Mouse (Mus musculus) forebrain, embryonic 10.5 days (tissue): ENCODE results near the gene Cby1. TPM values are rescaled to one million over a fixed set of nuclear protein-coding genes. Genes with fewer than 3 reads are reported as not detected.

Source experiments
- DNase-seq: peaks from one replicate; pipeline ENCODE4 v3.0.0-alpha.2; 2017; ENCODE audit warnings: low spot score; ENCODE audit errors: extremely low spot score
- H3K27ac ChIP-seq: fragments of 300-500 bp; sonication (generic); 2 replicates; pipeline ENCODE4 v1.5.1; 2016; ENCODE audit warnings: mild to moderate bottlenecking
- H3K27me3 ChIP-seq: fragments of 300-500 bp; sonication (generic); 2 replicates; pipeline ENCODE4 v1.6.1; 2016; ENCODE audit warnings: mild to moderate bottlenecking; ENCODE audit not compliant: poor library complexity, severe bottlenecking
- H3K36me3 ChIP-seq: fragments of 300-500 bp; sonication (generic); replicated peaks from 2 replicates; pipeline ENCODE4 v1.6.1; 2016; ENCODE audit warnings: mild to moderate bottlenecking, moderate library complexity
- H3K4me1 ChIP-seq: fragments of 300-500 bp; sonication (generic); 2 replicates; pipeline ENCODE4 v1.6.1; 2016
- H3K4me3 ChIP-seq: fragments of 300-500 bp; sonication (generic); 2 replicates; pipeline ENCODE4 v1.5.1; 2016; ENCODE audit warnings: mild to moderate bottlenecking, moderate library complexity
- H3K9me3 ChIP-seq: fragments of 300-500 bp; sonication (generic); 2 replicates; pipeline ENCODE4 v1.6.1; 2016; ENCODE audit warnings: mild to moderate bottlenecking, moderate library complexity
- WGBS: fragments of 180-500 bp; shearing (Covaris S2); methylation state at CpG from one replicate; pipeline ENCODE4 v1.1.7; 2016; 5-methylcytosine and 5-hydroxymethylcytosine counted together
- polyA plus RNA-seq: library from polyadenylated mRNA; unstranded; fragments of >200 nt; fragmentation: Nextera tagmentation; extraction: Ambion mirVana; gene quantifications from 2 replicates; pipeline ENCODE4 v1.2.1, GENCODE M21; 2016

Cby1 gene
- polyA plus RNA-seq, 1 experiment from 2014 or later = 80.3 TPM

DNA sequence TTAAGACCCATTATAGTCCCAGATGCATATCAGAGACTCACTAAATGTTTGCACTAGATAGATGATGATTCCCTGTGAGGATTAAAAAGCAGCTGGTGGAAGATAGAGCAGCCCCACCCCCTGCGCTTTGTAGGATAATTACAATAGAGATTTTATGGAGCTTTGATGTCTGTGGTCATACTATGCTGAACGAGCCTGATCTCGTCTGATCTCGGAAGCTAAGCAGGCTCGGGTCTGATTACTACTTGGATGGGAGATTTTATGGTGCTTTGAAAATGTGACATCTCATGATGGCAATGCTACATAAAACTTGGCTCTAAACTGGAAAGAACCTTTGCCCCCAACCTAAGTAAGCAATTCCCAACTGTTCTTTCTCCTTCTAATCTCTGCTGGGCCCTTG, 33.3 kb downstream of the Cby1 start:
- peaks cover 68% of the 10 kb centered on the region for H3K4me1 ChIP-seq
- H3K9me3 ChIP-seq = no peaks in the 10 kb centered on the region
- 89% methylated on average over 5 of the region's 5 CpGs for WGBS
- H3K27ac ChIP-seq = no peak overlapping the region
- peaks cover 37% of the 10 kb centered on the region for H3K36me3 ChIP-seq
- H3K4me3 ChIP-seq = peak overlapping the region; percentile 98
- DNase-seq = no peak
- H3K27me3 ChIP-seq = peaks cover 4% of the 10 kb centered on the region; the same call in 1 of the 2 replicates

DNA sequence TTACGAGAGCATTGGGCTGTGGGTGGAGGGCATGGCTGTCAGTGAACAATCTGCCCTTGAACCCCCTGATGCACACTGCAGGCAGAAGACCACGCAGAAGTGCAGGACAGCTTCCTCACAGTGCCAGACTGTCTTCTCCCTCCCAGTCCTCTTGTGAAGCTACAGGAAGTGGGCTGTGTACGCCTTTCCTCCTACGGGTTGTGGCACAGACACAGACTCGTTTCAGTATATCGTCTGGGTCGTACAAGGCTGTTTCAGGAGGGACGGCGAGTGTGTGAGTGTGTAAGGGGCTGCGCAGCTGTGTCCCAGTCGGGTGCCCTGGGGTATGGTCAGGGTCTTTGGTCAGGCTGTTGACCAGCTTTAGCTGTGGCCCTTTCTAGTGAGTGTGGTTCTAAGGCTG, 34.7 kb downstream of the Cby1 start:
- WGBS = 88% methylated on average over 11 of the region's 11 CpGs
- H3K27me3 ChIP-seq = peaks cover 4% of the 10 kb centered on the region; the same call in 1 of the 2 replicates
- peaks cover 48% of the 10 kb centered on the region for H3K36me3 ChIP-seq
- H3K4me1 ChIP-seq = peaks cover 68% of the 10 kb centered on the region
- peak overlapping the region; percentile 16; the same call in 1 of the 2 replicates for H3K4me3 ChIP-seq
- no peaks in the 10 kb centered on the region for H3K9me3 ChIP-seq
- no peak for DNase-seq
- no peak overlapping the region for H3K27ac ChIP-seq

DNA sequence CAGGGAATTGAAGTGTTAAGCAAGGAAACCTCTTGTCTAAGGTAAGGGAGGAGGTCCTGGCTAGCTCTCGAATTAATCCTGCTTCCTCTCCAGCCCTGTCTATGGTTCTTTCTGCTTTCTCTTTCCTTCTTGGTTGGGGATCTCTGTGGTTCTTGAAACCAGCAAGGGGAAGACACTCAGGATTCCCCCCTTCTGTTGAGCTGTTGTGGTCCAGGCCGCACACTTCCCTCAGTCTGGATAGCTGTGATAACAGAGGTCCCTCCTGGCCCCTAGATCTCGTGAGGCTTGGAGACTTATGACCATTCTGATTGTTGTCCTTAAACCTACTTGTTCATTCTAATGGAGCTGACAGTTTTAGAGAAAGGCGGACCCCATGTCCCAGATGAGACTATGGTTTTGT, 35.5 kb downstream of the Cby1 start:
- H3K9me3 ChIP-seq = no peaks in the 10 kb centered on the region
- H3K4me3 ChIP-seq = no peak overlapping the region
- peaks cover 61% of the 10 kb centered on the region for H3K4me1 ChIP-seq
- no peaks in the 10 kb centered on the region for H3K27me3 ChIP-seq
- no peak overlapping the region for H3K27ac ChIP-seq
- peaks cover 54% of the 10 kb centered on the region for H3K36me3 ChIP-seq
- 93% methylated on average over 4 of the region's 4 CpGs for WGBS
- no peak for DNase-seq

DNA sequence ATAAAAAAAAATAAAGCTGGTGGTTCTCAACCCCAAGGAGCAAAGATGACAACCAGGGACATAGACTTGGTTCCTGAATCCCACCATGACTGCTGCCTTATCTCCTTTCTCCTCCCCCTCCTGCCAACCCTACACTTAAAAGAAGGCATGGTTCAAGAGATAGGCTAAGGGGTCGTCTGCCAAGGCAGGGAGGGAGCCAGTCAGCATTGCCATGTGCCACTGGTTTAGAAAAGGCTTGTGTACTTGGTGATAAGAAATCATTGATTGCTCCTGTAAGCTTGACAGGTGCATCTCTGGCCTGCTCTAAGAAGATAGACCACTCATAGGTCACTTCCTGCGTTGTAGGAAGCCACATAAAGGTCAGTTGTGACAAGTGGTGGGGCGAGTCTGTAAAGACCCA, 36.5 kb downstream of the Cby1 start:
- peaks cover 56% of the 10 kb centered on the region for H3K36me3 ChIP-seq
- WGBS = 76% methylated on average over 3 of the region's 3 CpGs
- H3K9me3 ChIP-seq = no peaks in the 10 kb centered on the region
- H3K4me1 ChIP-seq = peaks cover 54% of the 10 kb centered on the region
- no peak overlapping the region for H3K27ac ChIP-seq
- DNase-seq = no peak
- no peaks in the 10 kb centered on the region for H3K27me3 ChIP-seq
- no peak overlapping the region for H3K4me3 ChIP-seq

DNA sequence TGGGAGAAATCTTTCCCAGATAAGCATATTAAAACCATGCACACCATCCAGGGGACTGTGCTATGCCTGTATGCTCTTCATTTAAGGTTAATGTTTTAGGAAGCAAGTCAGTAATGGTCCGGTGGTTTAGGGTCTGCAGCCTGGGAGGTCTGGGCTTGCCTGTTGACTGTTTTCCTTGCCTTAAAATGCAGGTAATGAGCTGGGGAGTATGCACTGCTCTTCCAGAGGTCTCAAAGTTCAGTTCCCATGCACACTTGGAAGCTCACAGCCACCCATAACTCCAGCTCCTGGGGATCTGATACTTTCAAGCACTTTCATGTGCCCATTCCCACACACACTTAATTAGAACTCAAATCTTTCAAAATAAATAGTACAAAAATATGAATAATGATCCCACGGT, 37.5 kb downstream of the Cby1 start:
- H3K27ac ChIP-seq = no peak overlapping the region

DNA sequence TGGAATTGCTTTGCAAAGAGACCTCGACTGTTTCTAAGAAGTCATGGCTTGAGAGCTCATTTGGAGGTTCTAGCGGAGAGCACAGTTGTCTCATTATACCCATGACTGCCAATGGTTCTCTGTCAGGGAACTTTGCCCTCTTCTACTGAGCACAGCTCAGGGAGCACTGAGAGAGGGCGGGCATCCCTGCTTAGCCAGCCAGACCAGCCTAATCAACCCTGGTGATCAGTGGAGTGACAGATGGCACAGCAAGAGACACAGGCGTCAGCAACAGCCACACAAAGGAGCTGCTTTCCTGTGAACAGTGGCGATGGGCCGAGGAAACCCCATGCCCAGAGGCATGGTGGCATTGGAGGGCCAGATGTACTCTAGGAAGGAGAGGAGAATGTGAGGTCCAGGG, 38.0 kb downstream of the Cby1 start:
- Histone ChIP-seq H3K4me1 (peaks cover 42% of the 10 kb centered on the region), H3K27ac (0 out of 2 replicates have a peak overlapping the region, but pooled peaks have one; percentile 16), H3K36me3 (peaks cover 56% of the 10 kb centered on the region), H3K27me3 (no peaks in the 10 kb centered on the region), H3K4me3 (no peak overlapping the region), H3K9me3 (no peaks in the 10 kb centered on the region)
- 86% methylated on average over 6 of the region's 6 CpGs for WGBS
- DNase-seq = no peak

More for the DNA sequence above, 37.5 kb downstream of the Cby1 start:
- no peaks in the 10 kb centered on the region for H3K9me3 ChIP-seq
- H3K36me3 ChIP-seq = peaks cover 56% of the 10 kb centered on the region
- DNase-seq = no peak
- WGBS = 92% methylated on average over 2 of the region's 2 CpGs
- peaks cover 47% of the 10 kb centered on the region for H3K4me1 ChIP-seq
- no peaks in the 10 kb centered on the region for H3K27me3 ChIP-seq
- no peak overlapping the region for H3K4me3 ChIP-seq

DNA sequence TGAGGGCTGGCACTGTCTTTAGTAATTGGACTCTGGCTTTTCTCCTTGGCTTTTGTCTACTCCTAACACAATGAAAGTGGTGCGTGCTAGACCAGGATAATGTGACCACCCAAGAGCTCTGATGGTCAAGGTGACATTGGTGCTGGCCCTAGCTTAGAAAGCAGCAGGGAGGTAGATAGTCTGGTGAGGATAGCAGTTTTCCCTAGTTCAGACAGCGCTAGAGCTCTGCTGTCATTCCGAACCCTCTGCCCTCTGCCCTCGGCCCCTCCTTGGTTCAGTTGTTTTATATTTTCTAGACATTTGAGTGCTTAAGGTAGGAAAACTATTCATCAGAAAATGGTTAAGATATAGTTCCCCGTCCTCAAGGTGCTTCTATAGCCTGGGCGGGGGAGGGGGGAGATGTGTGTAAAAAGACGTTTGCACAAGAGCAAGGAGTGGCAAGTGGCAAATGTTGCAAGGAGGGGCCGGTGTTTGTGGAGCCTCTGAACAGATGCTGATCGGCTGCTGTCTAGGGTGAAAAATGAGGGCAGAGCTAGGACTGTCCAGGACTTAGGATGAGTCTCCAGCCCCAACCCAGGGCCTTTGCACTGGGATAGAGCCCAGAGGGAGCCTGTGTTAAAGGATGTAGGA, 38.7 kb downstream of the Cby1 start:
- no peak for DNase-seq
- WGBS = 87% methylated on average over 9 of the region's 9 CpGs
- Histone ChIP-seq H3K36me3 (peaks cover 56% of the 10 kb centered on the region), H3K4me3 (no peak overlapping the region), H3K4me1 (peaks cover 36% of the 10 kb centered on the region), H3K9me3 (no peaks in the 10 kb centered on the region), H3K27me3 (no peaks in the 10 kb centered on the region), H3K27ac (0 out of 2 replicates have a peak overlapping the region, but pooled peaks have one; percentile 16)

DNA sequence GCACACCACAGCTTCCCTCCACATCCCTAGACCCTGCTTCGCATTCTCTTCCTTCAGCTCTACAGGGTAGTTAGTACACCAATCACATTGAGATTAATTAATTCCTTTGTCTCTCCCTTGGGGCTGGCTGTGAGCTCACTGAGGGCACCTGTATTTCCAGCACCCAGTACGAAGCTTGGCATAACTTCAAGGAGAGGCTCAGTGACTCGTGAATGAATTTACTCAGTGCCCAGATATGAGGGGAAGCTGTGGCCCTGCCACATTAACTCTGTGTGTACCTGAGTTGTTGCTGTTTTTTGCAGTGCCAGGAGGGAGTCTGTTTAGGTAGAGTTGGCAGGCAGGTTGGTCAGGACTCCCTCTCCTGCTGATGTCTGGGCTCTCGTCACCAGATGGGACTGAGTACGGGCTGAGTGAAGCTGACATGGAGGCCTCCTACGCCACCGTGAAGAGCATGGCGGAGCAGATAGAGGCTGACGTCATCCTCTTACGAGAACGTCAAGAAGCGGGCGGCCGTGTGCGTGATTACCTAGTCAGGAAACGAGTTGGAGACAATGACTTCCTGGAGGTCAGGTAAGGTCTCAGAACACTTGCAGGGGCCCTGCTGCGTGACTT, 47.7 kb downstream of the Cby1 start:
- Histone ChIP-seq H3K27ac (no peak overlapping the region), H3K9me3 (no peaks in the 10 kb centered on the region), H3K27me3 (no peaks in the 10 kb centered on the region), H3K36me3 (peaks cover 58% of the 10 kb centered on the region), H3K4me3 (no peak overlapping the region), H3K4me1 (no peaks in the 10 kb centered on the region)
- no peak for DNase-seq
- 93% methylated on average over 17 of the region's 17 CpGs for WGBS

DNA sequence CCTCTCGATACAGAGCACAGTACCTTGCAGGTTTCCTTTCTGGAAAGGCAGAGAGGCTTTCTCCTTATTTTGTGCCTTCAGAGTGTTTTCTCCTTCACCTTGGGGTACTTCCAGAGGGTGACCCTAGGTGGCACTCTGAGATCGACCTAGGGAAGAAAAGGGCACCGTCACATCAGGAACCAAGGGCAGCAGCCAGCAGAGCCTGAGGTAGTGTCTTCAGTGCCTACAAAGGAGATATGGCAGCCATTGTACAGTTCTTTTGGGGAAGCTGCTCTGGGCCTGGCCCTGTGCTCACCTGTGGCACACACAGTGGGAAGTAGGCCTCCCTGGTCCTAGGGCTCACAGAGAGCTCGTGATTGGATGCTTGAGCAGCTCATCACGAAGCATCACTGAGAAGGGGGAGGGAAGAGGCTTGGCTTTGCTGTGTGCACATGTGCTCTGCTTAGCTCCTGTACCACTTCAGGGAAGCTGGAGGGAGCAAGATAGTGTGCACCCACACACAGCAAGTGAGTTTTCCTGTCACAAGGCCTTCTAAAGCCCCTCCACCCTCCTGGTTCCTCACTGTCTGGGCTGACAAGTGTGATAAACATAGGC, 49.3 kb downstream of the Cby1 start:
- no peak for DNase-seq
- peaks cover 74% of the 10 kb centered on the region for H3K36me3 ChIP-seq
- WGBS = 90% methylated on average over 5 of the region's 5 CpGs
- no peak overlapping the region for H3K4me3 ChIP-seq
- no peaks in the 10 kb centered on the region for H3K4me1 ChIP-seq
- H3K27me3 ChIP-seq = no peaks in the 10 kb centered on the region
- no peaks in the 10 kb centered on the region for H3K9me3 ChIP-seq
- H3K27ac ChIP-seq = no peak overlapping the region

DNA sequence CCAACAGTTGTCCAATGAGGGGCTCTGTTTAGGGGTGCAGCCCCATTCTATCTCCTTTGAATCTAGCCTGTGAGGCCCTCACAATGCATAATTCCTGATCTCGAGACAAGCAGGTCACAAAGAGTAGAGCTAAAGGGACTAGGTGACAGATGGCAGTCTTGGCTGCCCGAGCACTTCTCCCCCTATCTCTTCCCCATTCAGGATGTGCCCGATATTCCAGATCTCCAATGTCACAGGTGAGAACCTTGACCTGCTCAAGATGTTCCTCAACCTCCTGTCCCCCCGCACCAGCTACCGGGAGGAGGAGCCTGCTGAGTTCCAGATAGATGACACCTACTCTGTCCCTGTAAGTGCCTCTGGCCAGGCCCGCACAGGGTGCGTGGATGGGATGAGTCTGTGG, 56.6 kb downstream of the Cby1 start:
- H3K27ac ChIP-seq = no peak overlapping the region
- H3K9me3 ChIP-seq = no peaks in the 10 kb centered on the region
- H3K4me1 ChIP-seq = peaks cover 3% of the 10 kb centered on the region; the same call in 1 of the 2 replicates
- peaks cover 100% of the 10 kb centered on the region for H3K36me3 ChIP-seq
- no peaks in the 10 kb centered on the region for H3K27me3 ChIP-seq
- no peak for DNase-seq
- no peak overlapping the region for H3K4me3 ChIP-seq
- WGBS = 93% methylated on average over 7 of the region's 7 CpGs

DNA sequence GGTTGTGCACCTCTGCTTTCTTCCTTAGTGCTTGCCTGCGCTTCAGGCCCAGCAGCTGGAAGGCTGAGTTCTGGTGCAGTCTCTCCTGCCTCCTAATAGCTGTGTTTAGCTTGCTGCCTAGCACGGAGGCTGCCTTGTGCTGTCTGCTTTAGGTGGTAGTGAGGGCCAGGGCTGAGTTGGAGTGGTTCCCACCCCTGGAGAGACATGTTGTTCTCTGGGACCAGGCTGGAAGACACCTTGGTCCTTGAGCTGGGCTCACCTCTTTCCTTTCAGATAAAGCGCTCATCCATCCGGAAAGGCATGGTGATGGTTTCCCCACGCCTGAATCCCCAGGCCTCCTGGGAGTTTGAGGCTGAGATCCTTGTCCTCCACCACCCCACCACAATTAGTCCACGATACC, 57.7 kb downstream of the Cby1 start:
- Histone ChIP-seq H3K4me1 (peaks cover 12% of the 10 kb centered on the region), H3K27me3 (no peaks in the 10 kb centered on the region), H3K4me3 (no peak overlapping the region), H3K27ac (no peak overlapping the region), H3K9me3 (no peaks in the 10 kb centered on the region), H3K36me3 (peaks cover 98% of the 10 kb centered on the region)
- WGBS = 90% methylated on average over 6 of the region's 6 CpGs
- DNase-seq = no peak
